Mouse (Mus musculus): Measurements from ENCODE around the gene 9330161L09Rik.
"Not testable (repeated sequence)": the region's sequence is repeated elsewhere in the genome, so short reads cannot be mapped to it uniquely, and the experiment has no call there.

9330161L09Rik gene

DNA sequence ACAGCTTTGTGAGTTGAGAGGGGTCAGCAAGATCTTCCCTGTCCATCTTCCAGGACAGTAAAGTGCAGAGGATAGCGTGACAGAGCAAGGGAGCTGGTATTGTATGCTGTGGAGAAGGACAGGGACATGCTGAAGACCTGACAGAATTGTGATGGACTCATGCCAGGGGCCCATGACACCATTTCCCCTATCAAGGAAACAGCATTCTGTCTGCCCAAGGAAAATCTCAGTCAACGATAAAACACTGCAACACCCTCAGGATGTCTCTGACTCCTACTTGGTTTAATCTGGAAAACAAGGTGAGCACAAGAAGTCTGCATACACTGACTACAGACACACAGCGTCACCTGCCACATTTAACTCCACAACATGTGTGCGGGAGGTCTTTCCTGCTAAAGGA lies at the start of gene 9330161L09Rik:
9330161L09Rik (minus strand) TSS at position 101 of the 400 bp plus-strand sequence.
- DNase-seq: no peak

DNA sequence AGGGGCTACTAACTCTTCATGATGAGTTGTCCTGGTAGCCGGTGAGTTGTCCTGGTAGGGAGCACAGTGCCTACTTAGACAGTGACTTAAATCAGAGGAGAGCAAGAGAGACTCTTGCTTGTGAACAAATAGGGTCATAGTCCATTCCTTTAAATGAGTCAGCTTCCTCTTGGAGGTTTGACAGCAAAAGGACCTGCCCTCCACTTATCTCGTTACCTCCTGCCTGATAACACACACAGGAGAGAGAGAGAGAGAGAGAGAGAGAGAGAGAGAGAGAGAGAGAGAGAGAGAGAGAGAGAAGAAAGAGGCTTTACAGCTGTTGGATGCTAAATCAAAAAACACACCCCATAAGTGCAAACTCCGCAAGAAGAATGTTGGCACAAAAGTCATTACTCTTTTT lies 49.5 kb upstream of the 9330161L09Rik start, which contains the start of gene Ifi27l2b:
Ifi27l2b (minus strand) TSS at position 84 of the 400 bp plus-strand sequence.
- DNase-seq: no peak

DNA sequence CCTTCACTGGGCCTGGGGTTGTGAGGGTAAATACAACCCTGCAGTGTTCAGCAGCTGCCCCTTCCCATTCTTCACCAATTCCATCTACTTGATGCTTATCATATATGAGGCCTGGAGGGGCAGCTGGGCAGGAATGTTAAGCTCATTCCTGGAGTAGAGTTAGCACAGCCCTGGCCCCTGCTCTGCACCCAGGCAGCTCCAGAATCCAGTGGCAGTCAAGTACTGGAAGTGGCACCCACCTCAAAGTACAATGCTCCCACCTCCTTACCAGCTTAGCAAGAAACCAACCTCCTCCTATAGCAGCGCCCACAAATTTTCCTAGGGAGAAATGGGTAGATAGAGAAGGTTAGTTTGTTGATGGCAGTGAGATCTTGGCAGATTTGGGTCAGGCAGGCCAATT lies 49.1 kb upstream of the 9330161L09Rik start:
- DNase-seq: not testable (repeated sequence)

DNA sequence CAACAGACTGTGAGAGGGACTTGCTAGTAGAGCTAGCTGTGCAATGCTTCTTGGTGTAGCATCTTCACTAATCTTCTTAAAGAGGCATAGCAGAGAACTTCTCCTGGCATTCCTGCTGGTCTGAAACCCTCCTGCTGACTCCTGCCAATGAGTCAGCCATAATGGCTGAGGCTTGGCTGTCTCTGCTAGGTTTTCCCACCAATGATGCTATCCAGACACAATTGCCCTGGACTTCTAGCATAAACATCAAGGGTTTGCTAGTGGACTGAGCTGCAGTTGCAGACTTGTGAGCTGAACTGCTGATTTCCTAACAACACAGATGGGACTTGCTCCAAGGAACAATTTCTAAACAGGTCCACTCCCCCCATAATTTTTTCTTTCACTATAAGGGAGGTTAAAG lies 45.7 kb upstream of the 9330161L09Rik start:
- no peak for DNase-seq

DNA sequence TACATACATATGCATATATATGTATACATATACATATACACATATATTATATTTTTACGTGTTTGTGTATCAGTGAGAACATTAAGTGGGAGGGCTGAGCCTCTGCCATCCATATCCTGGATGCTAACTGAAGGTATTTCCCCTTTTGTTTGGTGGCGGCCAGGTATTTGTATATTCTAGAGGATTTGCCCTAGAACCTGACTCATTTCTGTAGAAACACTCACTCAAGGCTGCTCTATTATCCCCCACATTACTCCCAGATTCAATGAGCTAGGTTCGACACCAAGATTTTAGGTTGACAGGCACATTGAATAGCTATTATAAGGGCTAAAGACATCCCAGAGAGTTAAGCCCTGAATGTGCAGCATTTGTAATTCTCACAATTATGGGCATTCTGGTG lies 37.4 kb upstream of the 9330161L09Rik start:
- DNase-seq: no peak

DNA sequence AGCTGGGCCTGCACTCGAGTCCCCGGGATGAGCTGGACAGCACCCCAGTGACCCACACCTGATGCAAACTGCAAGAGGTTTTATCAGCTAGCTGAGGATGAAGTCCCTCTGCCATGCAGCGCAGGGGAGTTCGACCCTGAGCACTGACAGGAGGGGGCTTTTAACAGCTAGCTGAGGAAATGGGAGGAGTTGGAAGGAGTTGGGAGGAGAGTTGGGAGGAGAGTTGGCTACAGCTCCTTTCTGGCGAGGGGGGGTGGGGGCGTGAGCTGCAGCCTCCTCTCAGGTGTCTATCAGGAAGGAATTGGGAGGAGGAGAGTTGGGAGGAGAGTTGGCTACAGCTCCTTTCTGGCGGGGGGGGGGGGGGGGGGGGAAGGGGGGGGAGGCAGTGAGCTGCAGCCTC lies 36.6 kb upstream of the 9330161L09Rik start:
- not testable (repeated sequence) for DNase-seq

DNA sequence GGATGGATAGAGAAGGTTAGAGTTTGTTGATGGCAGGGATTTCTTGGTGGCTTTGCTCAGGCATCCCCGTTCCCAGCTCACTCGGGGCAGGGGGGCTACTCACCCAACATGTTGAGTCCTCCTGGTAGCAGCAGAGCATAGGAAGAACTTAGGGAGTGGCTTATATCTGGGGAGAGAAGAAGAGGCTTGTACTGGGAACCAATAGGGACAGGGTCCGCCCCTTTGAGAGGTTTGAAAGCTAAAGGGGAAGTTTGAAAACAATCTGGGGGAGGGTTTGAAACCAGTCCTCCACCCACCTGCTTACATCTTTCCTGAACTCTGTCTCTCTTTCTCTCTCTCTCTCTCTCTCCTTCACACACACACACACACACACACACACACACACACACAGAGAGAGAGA lies 35.9 kb upstream of the 9330161L09Rik start, which contains the start of gene Ifi27l2a:
Ifi27l2a (minus strand) TSS at position 157 of the 400 bp plus-strand sequence.
- no peak for DNase-seq

DNA sequence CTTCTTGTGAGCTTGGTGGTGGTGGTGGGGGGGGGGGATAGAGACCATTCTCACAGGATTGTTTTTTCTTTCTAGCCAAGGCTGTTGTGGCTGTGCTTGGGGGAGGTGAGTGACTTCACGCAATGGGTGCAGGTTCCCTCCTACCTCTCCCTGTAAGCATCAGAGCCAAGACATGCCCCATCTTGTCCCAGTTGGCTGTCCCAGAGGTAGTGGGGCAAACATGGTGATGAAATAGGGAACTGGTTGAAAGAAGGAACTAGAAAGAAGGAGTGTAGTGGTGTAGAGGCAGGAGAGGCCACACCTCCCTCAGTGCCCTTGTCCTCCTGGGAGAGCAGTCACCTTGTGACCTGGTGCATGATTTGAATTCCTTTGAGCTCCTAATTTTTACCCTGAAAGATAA lies 30.0 kb upstream of the 9330161L09Rik start:
- no peak for DNase-seq

DNA sequence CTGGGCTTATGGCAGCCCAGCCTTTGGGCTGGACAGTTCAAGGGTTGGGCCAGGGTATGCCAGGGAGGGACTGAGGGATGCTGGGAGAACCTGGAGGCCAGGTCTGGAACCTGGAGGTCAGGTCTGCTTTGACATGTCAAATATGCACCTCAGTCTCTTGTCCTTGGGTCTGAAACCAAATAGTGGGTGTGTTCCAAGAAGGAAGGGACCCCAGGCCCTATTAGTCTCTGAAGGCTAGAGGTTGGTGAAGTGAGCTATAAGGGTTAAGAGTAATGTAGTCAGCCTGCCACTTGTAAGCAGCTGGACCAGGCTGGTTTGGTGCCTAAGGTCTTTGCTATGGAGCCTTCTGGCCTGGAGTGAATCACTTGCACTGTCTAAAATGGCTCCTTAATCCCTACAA lies 27.2 kb upstream of the 9330161L09Rik start:
- DNase-seq: no peak

DNA sequence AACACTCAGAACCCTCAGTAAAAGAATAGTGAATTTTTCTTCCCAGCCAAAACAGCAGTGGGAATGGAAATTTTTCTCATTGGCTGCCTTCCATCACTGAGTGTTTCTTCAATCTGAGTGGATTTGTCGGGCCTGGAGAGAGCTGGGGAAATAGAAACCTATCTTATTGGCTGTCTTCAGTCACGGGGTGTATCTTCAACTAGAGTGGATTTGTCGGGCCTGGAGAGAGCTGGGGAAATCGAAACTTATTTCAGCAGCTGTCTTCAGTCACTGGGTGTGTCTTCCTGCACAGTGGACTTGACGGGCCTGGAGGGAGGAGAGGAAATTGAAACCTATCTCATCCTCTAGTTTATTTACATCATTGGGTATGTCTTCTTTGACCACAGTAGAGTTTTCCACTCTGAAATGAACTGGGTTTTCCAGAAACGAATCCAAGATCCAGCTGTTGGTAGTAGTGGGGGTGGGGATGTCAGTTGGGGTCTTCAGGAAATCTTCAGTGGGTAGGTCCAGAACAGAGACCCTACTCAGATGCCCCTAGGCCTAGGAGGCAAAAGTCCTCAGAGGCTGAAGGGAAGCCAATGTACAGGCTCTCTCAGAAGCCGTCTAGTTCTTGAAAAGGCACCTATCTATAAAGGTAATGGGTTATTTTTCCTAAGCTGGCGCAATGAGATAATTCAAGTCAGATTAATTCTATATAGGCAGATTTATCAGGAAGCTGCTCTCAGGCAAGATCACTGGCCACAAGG lies 26.5 kb upstream of the 9330161L09Rik start, which contains the start of gene Ifi27:
Ifi27 (plus strand) TSS at position 226 of the 746 bp plus-strand sequence.
- peak; percentile 73 for DNase-seq

DNA sequence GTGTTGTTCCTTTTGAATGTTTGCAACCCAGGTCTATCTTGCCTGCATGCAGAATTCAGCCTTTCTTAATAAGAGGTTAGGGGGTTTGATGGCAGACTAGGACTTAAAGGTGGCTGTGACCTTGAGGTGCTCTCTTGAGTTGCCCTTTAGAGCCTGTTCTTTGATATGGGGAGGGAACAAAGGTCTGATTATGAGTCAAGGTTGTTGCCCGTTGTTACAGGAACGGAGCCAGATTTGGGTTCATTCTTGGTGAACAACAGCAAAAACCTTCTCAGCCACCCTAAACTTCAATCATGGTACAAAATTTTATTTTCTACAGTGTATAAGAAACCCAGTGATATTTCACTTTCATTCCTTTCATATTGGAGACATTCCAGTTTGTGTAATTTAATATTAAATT lies 25.8 kb upstream of the 9330161L09Rik start:
- no peak for DNase-seq

DNA sequence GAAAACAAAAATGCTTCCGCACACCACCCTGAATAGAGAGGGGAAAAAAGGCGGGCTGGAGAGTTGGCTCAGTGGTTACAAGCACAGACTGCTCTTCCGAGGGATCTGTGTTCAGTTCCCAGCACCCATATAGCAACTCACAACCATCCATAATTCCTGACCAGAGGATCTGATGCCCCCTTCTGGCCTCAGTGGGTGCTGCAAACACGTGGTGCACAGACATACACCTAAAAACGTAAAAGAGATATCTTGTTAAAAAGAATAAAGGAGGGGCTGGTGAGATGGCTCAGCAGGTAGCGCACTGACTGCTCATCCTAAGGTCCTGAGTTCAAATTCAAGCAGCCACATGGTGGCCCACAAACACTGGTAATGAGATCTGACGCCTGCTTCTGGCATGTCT lies 19.1 kb upstream of the 9330161L09Rik start:
- DNase-seq: peak; percentile 26

DNA sequence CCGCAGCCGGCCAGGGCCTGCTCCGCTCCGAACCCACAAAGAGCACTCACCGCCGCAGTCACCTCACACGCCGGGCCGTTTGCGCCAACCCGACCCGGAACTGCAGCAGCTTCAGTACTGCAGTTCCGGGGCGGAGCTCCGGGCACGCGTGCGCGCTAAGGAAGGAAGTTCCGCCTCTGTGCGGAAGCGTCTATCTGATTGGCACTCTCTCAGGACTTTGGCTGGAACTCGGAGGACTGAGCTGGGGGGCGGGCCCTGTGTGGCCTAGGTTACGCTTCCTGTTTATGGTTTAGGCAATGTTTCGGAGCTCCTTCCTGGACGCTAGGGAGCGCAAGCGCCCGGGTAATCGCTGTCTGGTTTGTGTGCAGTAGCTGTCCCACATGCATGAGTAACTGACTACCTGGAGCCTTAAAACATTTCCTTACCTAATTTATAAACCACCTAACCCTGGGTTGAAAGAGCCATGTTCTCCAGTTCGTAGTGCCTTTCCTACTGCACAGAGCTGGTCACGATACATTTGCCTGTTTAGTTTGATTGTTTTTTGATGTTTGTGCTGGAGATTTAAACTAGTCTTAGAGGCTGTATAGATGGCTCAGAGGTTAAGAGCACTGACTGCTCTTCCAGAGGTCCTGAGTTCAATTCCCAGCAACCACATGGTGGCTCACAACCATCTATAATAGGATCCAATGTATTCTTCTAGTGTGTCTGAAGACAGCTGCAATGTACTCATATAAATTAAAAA lies 18.3 kb upstream of the 9330161L09Rik start, which contains the start of gene Ddx24:
Ddx24 (minus strand) TSS at position 102 of the 742 bp plus-strand sequence.
- peak; percentile 98 for DNase-seq

DNA sequence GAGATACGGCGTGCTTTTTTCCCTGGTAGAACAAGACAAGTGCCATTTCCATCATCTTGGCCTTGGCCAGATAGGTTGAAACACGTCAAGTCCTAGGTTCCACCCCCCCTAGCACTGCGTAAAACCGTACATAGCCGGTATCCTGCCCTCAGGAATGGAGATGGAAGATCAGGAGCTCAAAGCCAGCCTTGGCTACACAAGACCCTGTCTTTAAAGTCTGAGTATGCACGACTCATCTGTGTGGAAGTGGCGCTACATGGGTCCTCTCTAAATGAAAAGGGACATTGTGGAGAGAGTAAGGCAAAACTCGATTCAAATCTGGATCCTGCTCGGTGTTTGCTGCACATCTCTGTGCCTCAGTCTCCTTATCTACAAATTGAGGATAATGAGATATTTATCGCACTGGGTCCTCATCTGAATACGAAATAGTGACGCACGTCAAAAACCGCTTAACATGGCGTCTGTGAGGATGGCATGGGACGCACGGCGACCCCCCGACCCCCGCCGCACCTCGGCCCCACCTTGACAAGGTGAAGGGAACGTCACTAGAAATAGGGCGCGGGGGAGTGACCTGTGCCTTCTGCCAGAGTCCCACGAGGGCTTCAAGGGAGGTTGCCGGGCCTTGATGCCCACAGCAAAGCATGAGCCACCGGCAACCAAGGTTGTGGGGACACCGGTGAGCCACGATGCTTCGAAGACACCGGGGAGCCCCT lies 17.6 kb upstream of the 9330161L09Rik start:
- DNase-seq: no peak

DNA sequence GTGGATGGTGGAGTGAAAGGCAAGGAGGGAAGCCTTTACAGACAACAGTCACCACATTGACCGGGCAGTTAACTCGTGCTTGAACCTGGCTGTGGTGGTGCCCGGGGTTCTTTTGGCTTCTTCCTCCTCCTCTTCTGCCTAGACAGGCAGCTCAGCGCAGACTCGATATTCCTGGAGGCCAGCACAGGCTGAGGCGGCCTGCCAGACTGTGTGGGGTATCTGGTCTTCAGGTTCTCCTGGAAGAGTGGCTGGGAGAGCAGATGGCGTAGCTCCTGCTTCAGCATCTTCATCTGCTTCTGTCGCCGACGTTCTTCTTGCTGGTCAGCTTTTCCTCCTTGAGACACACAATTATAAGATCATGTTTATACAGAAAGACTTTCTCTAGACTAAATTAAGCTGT lies 524 bp upstream of the 9330161L09Rik start:
- DNase-seq: no peak

DNA sequence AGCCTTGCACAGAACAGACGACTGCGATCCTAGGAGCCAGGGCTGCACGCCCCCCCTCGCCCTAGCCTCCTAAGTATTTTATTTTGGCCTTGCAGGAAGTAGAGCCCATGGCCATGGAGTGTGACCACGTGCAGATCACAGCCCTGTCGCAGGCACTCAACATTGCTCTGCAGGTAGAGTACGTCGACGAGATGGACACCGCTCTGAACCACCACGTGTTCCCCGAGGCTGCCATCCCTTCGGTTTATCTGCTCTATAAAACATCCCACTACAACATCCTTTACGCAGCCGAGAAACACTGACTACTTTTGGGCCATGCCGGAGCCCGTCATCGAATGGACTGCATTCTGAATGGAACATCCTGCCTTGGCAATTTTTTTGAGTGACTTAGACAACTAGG lies 3.5 kb downstream of the 9330161L09Rik start:
- no peak for DNase-seq

DNA sequence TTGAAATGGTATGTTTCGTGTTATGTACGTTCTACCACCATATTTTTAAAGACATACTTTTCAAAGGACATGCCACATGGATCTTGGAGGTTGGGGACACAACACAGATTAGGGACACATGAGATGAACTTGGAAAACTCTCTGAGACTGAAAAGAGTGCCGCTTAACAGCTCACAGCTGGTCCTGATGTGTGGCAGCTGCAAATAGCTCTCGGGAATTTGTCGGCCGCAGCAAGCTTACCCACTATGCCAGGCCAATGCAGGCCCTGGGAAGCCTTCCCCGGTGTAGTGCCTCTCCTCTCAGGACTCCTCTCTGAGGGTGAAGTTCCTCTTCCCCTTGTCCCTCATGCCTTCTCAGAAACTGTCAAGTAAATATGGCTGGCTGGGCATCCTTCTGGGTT lies 10.9 kb downstream of the 9330161L09Rik start:
- DNase-seq: no peak

DNA sequence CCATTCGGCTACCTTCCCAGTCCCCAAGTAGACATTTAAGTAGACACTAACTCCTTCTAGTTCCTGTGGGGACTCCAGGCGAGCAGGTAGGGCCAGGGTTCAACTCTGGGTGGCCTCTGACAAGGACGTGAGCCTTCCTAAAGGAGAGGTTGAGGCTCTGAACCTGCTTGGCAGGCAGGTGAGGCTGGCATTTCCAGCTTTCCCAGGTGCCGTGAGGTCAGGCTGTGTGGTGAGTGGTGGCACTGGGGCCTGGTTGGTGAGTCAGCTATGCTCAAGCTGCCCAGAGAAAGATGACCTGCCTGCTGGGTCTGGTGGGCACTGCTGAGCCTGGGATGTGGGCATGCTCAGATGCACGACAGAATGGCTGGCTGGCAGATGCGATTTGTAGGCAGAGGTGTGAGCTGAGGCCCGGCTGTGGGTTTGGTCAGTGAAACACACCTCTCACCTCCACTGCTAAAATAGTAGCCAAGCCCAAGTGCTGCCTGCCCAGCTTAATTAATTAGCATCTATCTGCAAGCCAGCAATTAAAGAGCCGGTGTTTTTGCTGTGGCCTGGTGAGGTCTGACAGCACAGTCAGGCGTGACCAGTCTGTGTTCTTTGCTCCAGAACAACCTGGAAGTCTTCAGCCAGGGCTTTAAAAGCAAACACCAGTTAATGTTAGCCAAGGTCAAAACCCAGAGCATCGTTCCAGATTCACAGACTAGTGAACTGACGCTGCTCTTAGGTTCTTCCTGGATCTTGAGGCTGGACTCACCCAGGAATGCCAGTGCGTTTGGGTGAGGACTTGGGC lies 11.9 kb downstream of the 9330161L09Rik start:
- DNase-seq: no peak

DNA sequence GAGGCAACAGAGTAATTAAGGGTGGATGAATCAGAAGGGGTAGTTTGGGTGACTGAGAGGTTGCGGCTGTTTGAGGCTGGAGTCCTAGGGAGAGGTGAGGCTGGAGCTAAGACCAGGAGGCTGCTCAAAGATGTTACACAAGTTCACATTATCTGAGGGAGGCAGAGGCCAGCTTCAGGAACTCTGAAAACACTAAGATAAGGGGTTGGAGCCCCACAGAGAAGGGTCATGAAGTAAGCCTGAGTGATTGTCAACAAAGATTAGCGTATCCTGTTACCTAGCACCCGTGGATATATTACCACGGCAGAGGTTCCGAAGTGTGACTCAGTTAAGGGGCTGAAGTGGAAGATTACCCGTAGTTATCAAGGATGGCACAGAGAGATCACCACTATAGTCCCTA lies 14.1 kb downstream of the 9330161L09Rik start:
- DNase-seq: no peak

DNA sequence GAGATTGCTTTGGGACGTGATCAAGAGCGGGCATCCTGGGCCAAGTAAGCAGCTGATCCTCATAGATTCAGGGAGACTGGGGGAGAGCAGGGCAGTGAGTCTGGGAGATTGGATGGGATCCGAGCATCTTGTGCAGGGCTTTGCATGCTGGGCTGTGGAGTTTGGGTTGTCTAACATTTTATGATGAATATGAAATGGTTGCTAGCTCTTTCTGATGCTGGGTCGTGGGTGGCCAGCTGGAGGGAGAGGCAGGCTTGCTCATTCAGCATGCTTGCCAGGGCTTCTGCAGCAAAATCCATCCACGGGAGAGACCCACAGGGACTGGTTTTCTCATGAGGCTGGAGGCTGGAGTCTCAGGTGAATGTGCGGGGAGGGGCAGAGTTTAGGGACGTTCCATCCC lies 16.5 kb downstream of the 9330161L09Rik start:
- DNase-seq: no peak

DNA sequence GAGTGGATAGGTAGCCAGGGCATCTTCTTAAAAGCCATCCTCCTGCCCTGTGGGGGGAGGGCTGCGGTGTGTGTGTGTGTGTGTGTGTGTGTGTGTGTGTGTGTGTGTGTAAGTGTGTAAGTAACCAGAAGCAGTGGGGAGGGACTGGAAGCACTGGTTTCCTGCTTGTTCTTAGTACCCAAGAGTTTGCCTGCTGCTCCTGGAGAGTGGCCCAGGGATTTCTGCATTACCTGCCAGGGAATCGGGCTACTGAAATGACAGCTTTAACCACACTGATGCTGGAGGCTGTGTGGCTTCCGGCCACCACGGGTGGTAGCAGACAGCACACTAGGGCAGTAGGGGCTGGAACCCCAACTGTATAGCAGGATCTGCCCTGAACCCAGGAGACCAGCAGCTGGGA lies 17.6 kb downstream of the 9330161L09Rik start:
- no peak for DNase-seq

DNA sequence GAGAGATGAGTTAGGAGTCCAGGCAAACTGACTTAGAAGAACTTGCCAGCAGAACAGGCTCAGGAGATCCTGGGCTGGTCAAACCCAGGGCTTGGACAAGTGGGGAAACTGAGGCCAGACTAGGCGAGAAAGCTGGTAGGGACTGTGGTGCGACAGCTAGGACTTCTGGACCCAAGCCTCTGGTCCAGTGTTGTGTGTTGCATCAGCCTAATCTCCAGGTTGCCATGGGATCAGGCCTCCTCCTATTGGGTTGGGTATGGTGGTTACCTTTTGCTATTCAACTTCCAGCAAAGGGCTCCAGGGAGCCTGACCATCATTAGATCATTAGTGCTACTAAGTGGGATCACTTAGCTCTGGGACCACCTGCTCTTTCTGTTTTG lies 18.3 kb downstream of the 9330161L09Rik start:
- DNase-seq: no peak

All from kidney, postnatal 10 days (tissue).